Mouse (Mus musculus): ENCODE data around the gene Gm42420.

DNA sequence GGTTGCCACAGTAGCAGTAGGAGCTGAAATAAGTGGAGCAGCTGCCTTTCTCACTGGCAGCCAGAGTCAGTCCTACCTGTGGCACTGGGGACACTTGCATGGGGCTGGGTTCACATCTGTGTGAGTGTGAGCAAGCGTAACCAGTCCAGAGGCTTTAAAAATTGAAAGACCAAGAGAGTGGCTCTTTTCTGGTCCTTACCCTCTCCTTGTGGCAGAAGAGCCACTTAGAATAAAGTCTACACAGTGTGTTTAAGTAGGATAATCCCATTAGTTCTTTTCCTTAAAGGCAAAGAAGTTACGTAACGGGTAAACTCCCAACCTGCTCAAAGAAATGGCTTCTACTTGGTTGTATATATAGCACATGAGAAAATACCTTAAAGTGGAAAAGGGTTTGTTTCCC, 15.3 kb downstream of the Gm42420 start:
- TF ChIP-seq GATA1 (IDR thresholded peaks at IDR 0.05; ENCODE audit: borderline replicate concordance, low read length) = no peak
- no peak for TF ChIP-seq FLI1 (IDR thresholded peaks at IDR 0.05; ENCODE audit: low read length)

Measured in megakaryocyte, embryonic 14.5 days (primary cell).